Mouse (Mus musculus): ENCODE results near the gene Tmem190. TPM values are rescaled to one million over a fixed set of nuclear protein-coding genes. Genes with fewer than 3 reads are reported as not detected.

The Tmem190 gene
- polyA plus RNA-seq (2015; fragmentation: Nextera tagmentation; extraction: Ambion mirVana) = 0.68 TPM in 1 of 2 replicates, not detected in the other

DNA sequence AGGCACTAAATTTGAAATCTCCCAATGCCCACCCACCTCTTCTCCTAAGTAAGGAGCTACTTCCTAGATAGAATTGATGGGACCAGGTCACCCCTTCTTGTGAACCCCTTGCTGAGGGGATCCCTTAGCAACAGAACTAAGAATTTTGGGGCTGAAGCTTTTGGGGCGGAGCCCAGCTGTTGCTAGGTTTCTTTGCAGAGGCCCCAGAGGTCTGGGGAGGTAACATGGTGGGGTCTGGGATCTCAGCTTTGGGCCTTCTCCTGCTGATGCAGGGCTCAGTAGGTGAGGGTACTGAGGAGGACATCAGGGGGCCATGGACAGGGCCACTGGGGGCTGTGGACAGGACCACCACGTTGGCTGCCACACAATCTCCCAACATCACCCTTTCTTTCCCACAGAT is at the start of gene Tmem190, which contains the start of gene Il11:
Gene Tmem190, plus strand, starts transcription at position 179 of the 400 bp plus-strand sequence.
Gene Il11, minus strand, starts transcription at position 101 of the 400 bp plus-strand sequence.
- Histone ChIP-seq H3K4me2 (ENCODE audit: low read length) (no peak within 1 kb of the TSS), H3K36me3 (ENCODE audit: control insufficient read depth, insufficient read depth, low read length) (no peaks in the 10 kb centered on the region), H3K4me3 (ENCODE audit: low read length) (no peak within 1 kb of the TSS), H3K9ac (ENCODE audit: low read depth, low read length) (no peak within 1 kb of the TSS), H3K4me1 (ENCODE audit: control insufficient read depth, insufficient read depth, low read depth, low read length) (no peaks in the 10 kb centered on the region), H3K9me3 (ENCODE audit: control insufficient read depth, low read length) (no peaks in the 10 kb centered on the region), H3K27ac (ENCODE audit: low read depth, low read length) (no peak within 1 kb of the TSS), H3K27me3 (replicated peaks; ENCODE audit: control insufficient read depth, insufficient read depth, low read length) (peaks cover 19% of the 10 kb centered on the region)
- WGBS = 75% methylated on average over 2 of the region's 2 CpGs
- ATAC-seq = no peak

GRCm38 (mm10) chr7:4732968-4733392 is 49.8 kb upstream of the Tmem190 start:
- Histone ChIP-seq H3K36me3 (ENCODE audit: control insufficient read depth, insufficient read depth, low read length) (no peaks in the 10 kb centered on the region), H3K4me3 (ENCODE audit: low read length) (no peak overlapping the region), H3K4me2 (ENCODE audit: low read length) (no peak overlapping the region), H3K27ac (ENCODE audit: low read depth, low read length) (no peak overlapping the region), H3K9ac (ENCODE audit: low read depth, low read length) (no peak overlapping the region), H3K9me3 (ENCODE audit: control insufficient read depth, low read length) (no peaks in the 10 kb centered on the region), H3K4me1 (ENCODE audit: control insufficient read depth, insufficient read depth, low read depth, low read length) (no peaks in the 10 kb centered on the region), H3K27me3 (replicated peaks; ENCODE audit: control insufficient read depth, insufficient read depth, low read length) (no peaks in the 10 kb centered on the region)
- no peak for ATAC-seq
- WGBS = 67% methylated on average over 6 of the region's 6 CpGs

GRCm38 (mm10) chr7:4739041-4739543 is 43.6 kb upstream of the Tmem190 start:
- ATAC-seq = no peak
- WGBS = 16% methylated on average over 6 of the region's 10 CpGs

GRCm38 (mm10) chr7:4739544-4740275 is 43.0 kb upstream of the Tmem190 start, which contains the start of gene Kmt5c:
Kmt5c (plus strand) TSS chr7:4740115.
- WGBS = 0% methylated on average over 30 of the region's 44 CpGs
- Histone ChIP-seq H3K9ac (ENCODE audit: low read depth, low read length) (peak within 1 kb of the TSS; percentile 91), H3K27ac (ENCODE audit: low read depth, low read length) (peak within 1 kb of the TSS; percentile 95), H3K36me3 (ENCODE audit: control insufficient read depth, insufficient read depth, low read length) (no peaks in the 10 kb centered on the region), H3K27me3 (replicated peaks; ENCODE audit: control insufficient read depth, insufficient read depth, low read length) (no peaks in the 10 kb centered on the region), H3K4me2 (ENCODE audit: low read length) (peak within 1 kb of the TSS; percentile 85), H3K4me3 (ENCODE audit: low read length) (peak within 1 kb of the TSS; percentile 75), H3K9me3 (ENCODE audit: control insufficient read depth, low read length) (no peaks in the 10 kb centered on the region), H3K4me1 (ENCODE audit: control insufficient read depth, insufficient read depth, low read depth, low read length) (peaks cover 25% of the 10 kb centered on the region)
- peak; percentile 98 for ATAC-seq

More at GRCm38 (mm10) chr7:4739041-4739543, 43.6 kb upstream of the Tmem190 start:
- no peaks in the 10 kb centered on the region for H3K36me3 ChIP-seq (ENCODE audit: control insufficient read depth, insufficient read depth, low read length)
- H3K9ac ChIP-seq (ENCODE audit: low read depth, low read length) = 0 out of 2 replicates have a peak overlapping the region, but pooled peaks have one; percentile 43
- no peaks in the 10 kb centered on the region for H3K9me3 ChIP-seq (ENCODE audit: control insufficient read depth, low read length)
- peak overlapping the region; percentile 75 for H3K4me3 ChIP-seq (ENCODE audit: low read length)
- peak overlapping the region; percentile 76 for H3K27ac ChIP-seq (ENCODE audit: low read depth, low read length)
- H3K4me2 ChIP-seq (ENCODE audit: low read length) = peak overlapping the region; percentile 68
- peaks cover 25% of the 10 kb centered on the region for H3K4me1 ChIP-seq (ENCODE audit: control insufficient read depth, insufficient read depth, low read depth, low read length)
- H3K27me3 ChIP-seq (replicated peaks; ENCODE audit: control insufficient read depth, insufficient read depth, low read length) = no peaks in the 10 kb centered on the region

- Histone ChIP-seq H3K9ac (ENCODE audit: low read depth, low read length) (peak overlapping the region; percentile 91), H3K4me3 (ENCODE audit: low read length) (peak overlapping the region; percentile 75), H3K4me2 (ENCODE audit: low read length) (peak overlapping the region; percentile 85), H3K4me1 (ENCODE audit: control insufficient read depth, insufficient read depth, low read depth, low read length) (peaks cover 25% of the 10 kb centered on the region), H3K9me3 (ENCODE audit: control insufficient read depth, low read length) (no peaks in the 10 kb centered on the region), H3K36me3 (ENCODE audit: control insufficient read depth, insufficient read depth, low read length) (no peaks in the 10 kb centered on the region), H3K27me3 (replicated peaks; ENCODE audit: control insufficient read depth, insufficient read depth, low read length) (no peaks in the 10 kb centered on the region), H3K27ac (ENCODE audit: low read depth, low read length) (peak overlapping the region; percentile 95)
- 2% methylated on average over 10 of the region's 14 CpGs for WGBS
- ATAC-seq = peak; percentile 48
Observed at GRCm38 (mm10) chr7:4740309-4740727, 42.4 kb upstream of the Tmem190 start.

GRCm38 (mm10) chr7:4741151-4741550 is 41.6 kb upstream of the Tmem190 start:
- Histone ChIP-seq H3K36me3 (ENCODE audit: control insufficient read depth, insufficient read depth, low read length) (no peaks in the 10 kb centered on the region), H3K4me1 (ENCODE audit: control insufficient read depth, insufficient read depth, low read depth, low read length) (peaks cover 25% of the 10 kb centered on the region), H3K27ac (ENCODE audit: low read depth, low read length) (peak overlapping the region; percentile 95), H3K4me3 (ENCODE audit: low read length) (peak overlapping the region; percentile 75), H3K9me3 (ENCODE audit: control insufficient read depth, low read length) (no peaks in the 10 kb centered on the region), H3K27me3 (replicated peaks; ENCODE audit: control insufficient read depth, insufficient read depth, low read length) (no peaks in the 10 kb centered on the region), H3K9ac (ENCODE audit: low read depth, low read length) (peak overlapping the region; percentile 91), H3K4me2 (ENCODE audit: low read length) (peak overlapping the region; percentile 85)
- ATAC-seq = no peak
- WGBS = 4% methylated on average over 4 of the region's 4 CpGs

GRCm38 (mm10) chr7:4741672-4742481 is 40.9 kb upstream of the Tmem190 start:
- no peaks in the 10 kb centered on the region for H3K9me3 ChIP-seq (ENCODE audit: control insufficient read depth, low read length)
- 81% methylated on average over 21 of the region's 21 CpGs for WGBS
- ATAC-seq = no peak
- no peaks in the 10 kb centered on the region for H3K27me3 ChIP-seq (replicated peaks; ENCODE audit: control insufficient read depth, insufficient read depth, low read length)
- H3K9ac ChIP-seq (ENCODE audit: low read depth, low read length) = peak overlapping the region; percentile 91; the same call in 1 of the 2 replicates
- H3K4me3 ChIP-seq (ENCODE audit: low read length) = peak overlapping the region; percentile 75
- peaks cover 5% of the 10 kb centered on the region; the same call in 1 of the 2 replicates for H3K36me3 ChIP-seq (ENCODE audit: control insufficient read depth, insufficient read depth, low read length)
- peaks cover 25% of the 10 kb centered on the region for H3K4me1 ChIP-seq (ENCODE audit: control insufficient read depth, insufficient read depth, low read depth, low read length)
- peak overlapping the region; percentile 85 for H3K4me2 ChIP-seq (ENCODE audit: low read length)
- peak overlapping the region; percentile 95 for H3K27ac ChIP-seq (ENCODE audit: low read depth, low read length)

DNA sequence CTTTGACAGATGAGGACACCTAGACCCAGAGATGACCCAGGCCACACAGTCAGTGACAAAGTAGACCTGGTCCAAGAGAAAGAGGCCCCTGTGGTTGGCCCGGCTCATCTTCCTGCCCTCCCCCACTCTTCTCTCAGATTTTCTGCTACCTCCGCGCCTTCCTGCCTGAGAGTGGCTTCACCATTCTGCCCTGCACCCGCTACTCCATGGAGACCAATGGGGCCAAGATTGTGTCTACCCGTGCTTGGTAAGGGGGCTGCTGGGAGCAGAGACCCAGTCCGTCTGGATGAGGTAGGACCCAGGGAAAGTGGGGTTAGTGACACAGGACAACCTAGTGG is 40.3 kb upstream of the Tmem190 start:
- Histone ChIP-seq H3K4me2 (ENCODE audit: low read length) (no peak overlapping the region), H3K36me3 (ENCODE audit: control insufficient read depth, insufficient read depth, low read length) (peaks cover 5% of the 10 kb centered on the region; the same call in 1 of the 2 replicates), H3K4me1 (ENCODE audit: control insufficient read depth, insufficient read depth, low read depth, low read length) (peaks cover 25% of the 10 kb centered on the region), H3K9me3 (ENCODE audit: control insufficient read depth, low read length) (no peaks in the 10 kb centered on the region), H3K4me3 (ENCODE audit: low read length) (no peak overlapping the region), H3K27ac (ENCODE audit: low read depth, low read length) (no peak overlapping the region), H3K27me3 (replicated peaks; ENCODE audit: control insufficient read depth, insufficient read depth, low read length) (no peaks in the 10 kb centered on the region), H3K9ac (ENCODE audit: low read depth, low read length) (no peak overlapping the region; the same call in 1 of the 2 replicates)
- 80% methylated on average over 6 of the region's 6 CpGs for WGBS
- ATAC-seq = no peak
